10 mouse cellular contexts compared by ENCODE assay signal in the genomic region with DNA sequence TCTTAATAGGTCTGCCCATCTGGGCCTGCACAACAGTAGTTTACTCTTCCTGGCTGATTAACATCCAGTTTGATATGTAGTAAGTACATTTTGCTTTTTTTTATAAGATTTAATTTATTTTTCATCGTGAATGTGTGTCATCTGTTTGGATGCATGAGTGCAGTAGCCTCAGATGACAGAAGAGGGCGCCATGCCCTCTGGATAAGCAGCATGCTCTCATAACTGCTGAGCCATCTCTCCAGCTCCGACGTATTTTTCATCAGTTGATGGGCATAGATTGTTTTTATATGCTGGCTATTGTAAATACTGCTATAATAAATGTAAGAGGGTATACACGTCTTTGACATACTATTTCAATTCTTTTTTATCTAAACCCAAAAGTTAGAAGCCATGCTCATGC. TPM values are rescaled to one million over a fixed set of nuclear protein-coding genes. Genes with fewer than 3 reads are reported as not detected.
DNase-seq lines count a peak whose midpoint lies in the region; ATAC-seq lines count a peak whose summit lies in the region.
"Had no signal": no experiment of that assay in that cellular context is flagged by ENCODE, and none has a peak within 500 bp of the region (broad histone marks: within the 10 kb centered on the region; RNA-seq: fewer than 3 reads in every experiment).

No protein-coding gene starts in this region.

- no peak overlapping the region for H3K4me2 ChIP-seq in liver, embryonic 12.5 days
- H3K4me2 ChIP-seq: neural tube, embryonic 12.5 days had no signal

- H3K9ac ChIP-seq in liver, embryonic 12.5 days = no peak overlapping the region
- H3K9ac ChIP-seq: neural tube, embryonic 12.5 days had no signal

- H3K27ac ChIP-seq in liver, embryonic 12.5 days = no peak overlapping the region
- H3K27ac ChIP-seq: neural tube, embryonic 12.5 days had no signal

- no peak for ATAC-seq in liver, embryonic 12.5 days
- ATAC-seq in granulocyte monocyte progenitor cell, adult 5-6 weeks (replicated peaks; ENCODE audit: poor library complexity, severe bottlenecking) = peak; percentile 47

- no peaks in the 10 kb centered on the region for H3K36me3 ChIP-seq in liver, embryonic 12.5 days
- H3K36me3 ChIP-seq: neural tube, embryonic 12.5 days had no signal

- no peak overlapping the region for H3K4me3 ChIP-seq in liver, embryonic 12.5 days
- H3K4me3 ChIP-seq: neural tube, embryonic 12.5 days had no signal

- no peaks in the 10 kb centered on the region for H3K9me3 ChIP-seq in liver, embryonic 12.5 days (replicated peaks)
- H3K9me3 ChIP-seq: neural tube, embryonic 12.5 days had no signal

- H3K27me3 ChIP-seq in liver, embryonic 12.5 days (replicated peaks) = no peaks in the 10 kb centered on the region
- H3K27me3 ChIP-seq: neural tube, embryonic 12.5 days had no signal

- no peaks in the 10 kb centered on the region; the same call in 1 of the 2 replicates for H3K4me1 ChIP-seq in liver, embryonic 12.5 days
- H3K4me1 ChIP-seq: neural tube, embryonic 12.5 days had no signal

- DNase-seq in cerebellum, adult 9-10 months = peak; percentile 16
- DNase-seq in cerebellum, adult 11 months = no peak
- DNase-seq in liver = peak; percentile 58
- peak; percentile 68 for DNase-seq in R1 (ENCODE audit: low read depth, low spot score)
- peak; percentile 55 for DNase-seq in lung, postnatal 36 days
- DNase-seq in thymus, postnatal 4 days = peak; percentile 64

- WGBS in liver, embryonic 12.5 days (ENCODE audit: insufficient replicate concordance) = 18% methylated on average over 5 of the region's 5 CpGs

RNA-seq across cellular contexts. Expression of gene Kctd12, which starts 29.3 kb away (rescaled TPM):
- polyA plus RNA-seq in liver, embryonic 12.5 days (2016; fragmentation: Nextera tagmentation; extraction: Ambion mirVana) = 2.3 and 2.4 TPM in 2 replicates
- total RNA-seq in granulocyte monocyte progenitor cell, adult 5-6 weeks (2014; fragmentation: Nextera tagmentation) = 49.0 and 63.5 TPM in 2 replicates
- 63.8 and 64.9 TPM in 2 replicates for total RNA-seq in granulocyte monocyte progenitor cell, adult 5-6 weeks (2017)

RNA-seq across cellular contexts. Expression of gene Acod1, which starts 35.0 kb away (rescaled TPM):
- 0.10 and 0.12 TPM in 2 replicates for polyA plus RNA-seq in liver, embryonic 12.5 days (2016; fragmentation: Nextera tagmentation; extraction: Ambion mirVana)
- total RNA-seq in granulocyte monocyte progenitor cell, adult 5-6 weeks (2014; fragmentation: Nextera tagmentation) = not detected in 2 replicates
- 0.67 TPM in 1 of 2 replicates, not detected in the other for total RNA-seq in granulocyte monocyte progenitor cell, adult 5-6 weeks (2017)
- polyA plus RNA-seq: heart, embryonic 16.5 days; neural tube, embryonic 12.5 days had no signal

RNA-seq across cellular contexts. Expression of gene Cln5, which starts 58.2 kb away (rescaled TPM):
- 23.2 and 23.9 TPM in 2 replicates for polyA plus RNA-seq in liver, embryonic 12.5 days (2016; fragmentation: Nextera tagmentation; extraction: Ambion mirVana)
- 34.0 and 37.8 TPM in 2 replicates for total RNA-seq in granulocyte monocyte progenitor cell, adult 5-6 weeks (2014; fragmentation: Nextera tagmentation)
- total RNA-seq in granulocyte monocyte progenitor cell, adult 5-6 weeks (2017) = 40.2 and 40.5 TPM in 2 replicates
